9 mouse cellular contexts compared by ENCODE assay signal in the genomic region with DNA sequence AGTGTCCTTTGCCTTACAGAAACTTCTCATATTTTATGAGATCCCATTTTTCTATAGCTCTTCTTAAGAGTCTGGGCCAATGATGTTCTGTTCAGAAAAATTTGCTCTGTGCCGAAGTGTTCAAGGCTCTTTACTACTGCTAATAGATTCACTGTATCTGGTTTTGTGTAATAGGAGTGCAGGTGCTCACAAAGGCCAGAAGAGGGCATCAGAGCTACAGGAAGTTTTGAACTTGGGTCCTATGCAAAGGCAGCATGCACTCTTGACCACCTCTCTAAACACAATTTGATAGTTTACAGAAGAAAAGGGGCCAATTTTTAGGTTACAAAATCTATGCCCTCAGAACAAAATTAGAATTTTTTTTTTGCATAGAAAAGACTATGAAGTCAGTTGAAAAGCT.
A peak's percentile ranks its signal among the peaks of the same experiment; 100 is the strongest.
DNase-seq lines count a peak whose midpoint lies in the region; ATAC-seq and TF ChIP-seq lines count a peak whose summit lies in the region.
"Had no signal": no experiment of that assay in that cellular context is flagged by ENCODE, and none has a peak within 500 bp of the region (broad histone marks: within the 10 kb centered on the region; RNA-seq: fewer than 3 reads in every experiment).

No protein-coding gene starts in this region.

- peak; percentile 25 for DNase-seq in kidney, adult 2 months
- DNase-seq in CH12.LX (ENCODE audit: extremely low read depth) (peak; percentile 48), R1 (ENCODE audit: low read depth, low spot score) (peak; percentile 64)
- peak; percentile 30 for DNase-seq in limb, embryonic 10.5 days (ENCODE audit: low spot score)
- no peak for DNase-seq in heart, postnatal 14 days
- DNase-seq in left cerebral cortex, adult 9 months (ENCODE audit: low spot score in 2 of 2): no peak

- no peaks in the 10 kb centered on the region for H3K36me3 ChIP-seq in kidney, adult 2 months (ENCODE audit: control insufficient read depth, insufficient read depth, low read length)
- no peaks in the 10 kb centered on the region for H3K36me3 ChIP-seq in kidney, embryonic 15.5 days
- peaks cover 0 to 2% of the 10 kb centered on the region in 2 experiments for H3K36me3 ChIP-seq in CH12.LX (replicated peaks in 1 of 2; ENCODE audit: control insufficient read depth in 1 of 2, insufficient read depth in 1 of 2, low read length in 1 of 2)
- no peaks in the 10 kb centered on the region for H3K36me3 ChIP-seq in limb, embryonic 10.5 days
- H3K36me3 ChIP-seq: embryonic facial prominence, embryonic 13.5 days; limb, embryonic 13.5 days had no signal

- intact Hi-C loops in heart, postnatal 14 days (cut with DNase I): no loop called here

- in situ Hi-C loops in CH12.LX (cut with MboI; ENCODE audit: low pct_ligation_motif_present, low pct_unique_long_range_greater_than_20kb, low sequenced_read_pairs): loop anchor here (25.0 kb wide), 1 partner anchor 301 kb away; no protein-coding TSS in a partner anchor

- TF ChIP-seq EP300 in CH12.LX (IDR thresholded peaks at IDR 0.05; ENCODE audit: low read length): no peak

- dilution Hi-C loops in CH12.LX (cut with MboI; ENCODE audit: extremely low pct_ligation_motif_present, extremely low pct_unique_long_range_greater_than_20kb, low sequenced_read_pairs): no loop called here

- 65% methylated on average over 1 of the region's 1 CpGs for WGBS in kidney, adult 2 months
- WGBS in kidney, embryonic 15.5 days: 70% methylated on average over 1 of the region's 1 CpGs
- WGBS in limb, embryonic 10.5 days: 71% methylated on average over 1 of the region's 1 CpGs

- no peak overlapping the region for H3K27ac ChIP-seq in kidney, adult 2 months (ENCODE audit: insufficient read depth, low read depth, low read length)
- no peak overlapping the region for H3K27ac ChIP-seq in kidney, embryonic 15.5 days
- no peak overlapping the region for H3K27ac ChIP-seq in CH12.LX (ENCODE audit: insufficient read depth, low read depth)
- no peak overlapping the region for H3K27ac ChIP-seq in limb, embryonic 10.5 days
- H3K27ac ChIP-seq: embryonic facial prominence, embryonic 13.5 days; limb, embryonic 13.5 days had no signal

- no peaks in the 10 kb centered on the region for H3K4me1 ChIP-seq in kidney, adult 2 months (ENCODE audit: control insufficient read depth, insufficient read depth, low read length)
- no peaks in the 10 kb centered on the region for H3K4me1 ChIP-seq in kidney, embryonic 15.5 days
- H3K4me1 ChIP-seq in CH12.LX (ENCODE audit: control insufficient read depth in 1 of 2, insufficient read depth in 2 of 2): no peaks in the 10 kb centered on the region
- H3K4me1 ChIP-seq in limb, embryonic 10.5 days: no peaks in the 10 kb centered on the region
- H3K4me1 ChIP-seq: embryonic facial prominence, embryonic 13.5 days; limb, embryonic 13.5 days had no signal

- no peak overlapping the region for H3K4me2 ChIP-seq in kidney, embryonic 15.5 days
- no peak overlapping the region for H3K4me2 ChIP-seq in CH12.LX (ENCODE audit: insufficient read depth, low read depth, poor library complexity, severe bottlenecking)
- H3K4me2 ChIP-seq: embryonic facial prominence, embryonic 13.5 days; limb, embryonic 13.5 days had no signal

- peak; percentile 65 for TF ChIP-seq RAD21 in CH12.LX (IDR thresholded peaks at IDR 0.05; ENCODE audit: low read depth, low read length)

- H3K79me2 ChIP-seq in CH12.LX (replicated peaks; ENCODE audit: control insufficient read depth, extremely low read depth, insufficient read depth, poor library complexity, severe bottlenecking): no peaks in the 10 kb centered on the region

- H3K27me3 ChIP-seq in kidney, adult 2 months (replicated peaks; ENCODE audit: control insufficient read depth, insufficient read depth, low read length): no peaks in the 10 kb centered on the region
- no peaks in the 10 kb centered on the region for H3K27me3 ChIP-seq in kidney, embryonic 15.5 days
- no peaks in the 10 kb centered on the region for H3K27me3 ChIP-seq in CH12.LX (replicated peaks)
- H3K27me3 ChIP-seq in limb, embryonic 10.5 days (ENCODE audit: low read depth, poor library complexity, severe bottlenecking): no peaks in the 10 kb centered on the region
- H3K27me3 ChIP-seq: embryonic facial prominence, embryonic 13.5 days; limb, embryonic 13.5 days had no signal

- TF ChIP-seq POLR2A in kidney, adult 2 months (IDR thresholded peaks at IDR 0.05; ENCODE audit: low read depth, low read length): no peak
- no peak for TF ChIP-seq POLR2A in CH12.LX (IDR thresholded peaks at IDR 0.05; ENCODE audit: low read depth, low read length)

- H3K9me3 ChIP-seq in kidney, embryonic 15.5 days (replicated peaks): no peaks in the 10 kb centered on the region
- H3K9me3 ChIP-seq in CH12.LX (replicated peaks; ENCODE audit: low read length): no peaks in the 10 kb centered on the region
- no peaks in the 10 kb centered on the region for H3K9me3 ChIP-seq in limb, embryonic 10.5 days (replicated peaks)
- H3K9me3 ChIP-seq: embryonic facial prominence, embryonic 13.5 days; limb, embryonic 13.5 days had no signal

- peak; percentile 59 for TF ChIP-seq CTCF in kidney, adult 2 months (conservative IDR thresholded peaks at IDR 0.05; ENCODE audit: insufficient read depth, insufficient read length, low read depth, low read length)
- peak; percentile 44 to 71; a peak in 3 of 4 replicates for TF ChIP-seq CTCF in CH12.LX (conservative IDR thresholded peaks at IDR 0.05 in 1 of 2, IDR thresholded peaks at IDR 0.05 in 1 of 2; ENCODE audit: low read depth in 2 of 2, low read length in 2 of 2)

- no peak overlapping the region for H3K9ac ChIP-seq in kidney, embryonic 15.5 days
- no peak overlapping the region for H3K9ac ChIP-seq in CH12.LX (ENCODE audit: insufficient read depth, low read depth)
- H3K9ac ChIP-seq: embryonic facial prominence, embryonic 13.5 days; limb, embryonic 13.5 days had no signal

- no peak overlapping the region for H3K4me3 ChIP-seq in kidney, adult 2 months (ENCODE audit: insufficient read depth, low read depth, low read length)
- H3K4me3 ChIP-seq in kidney, embryonic 15.5 days (replicated peaks): no peak overlapping the region
- H3K4me3 ChIP-seq in CH12.LX (replicated peaks in 1 of 3; ENCODE audit: low read depth in 2 of 3, low read length in 2 of 3, poor library complexity in 1 of 3): no peak overlapping the region
- no peak overlapping the region for H3K4me3 ChIP-seq in limb, embryonic 10.5 days
- H3K4me3 ChIP-seq: embryonic facial prominence, embryonic 13.5 days; limb, embryonic 13.5 days had no signal

- ATAC-seq in kidney, embryonic 15.5 days (replicated peaks; ENCODE audit: low FRiP score): no peak

TF ChIP-seq in CH12.LX, 34 proteins besides CTCF, POLR2A, EP300 and RAD21:
- peak; percentile 66 for TF ChIP-seq SMC3 (IDR thresholded peaks at IDR 0.05; ENCODE audit: low read depth, low read length)
- TF ChIP-seq JUN (IDR thresholded peaks at IDR 0.05; ENCODE audit: insufficient read depth, low read depth, low read length): no peak

Comparison
In these comparisons a context has a peak if more than half of its experiments do, and no peak if none do; other contexts are left out.
1. DNase-seq: peak in kidney, adult 2 months (single experiment), CH12.LX (single experiment), R1 (single experiment) and limb, embryonic 10.5 days (single experiment); none in heart, postnatal 14 days (0 of 2) and left cerebral cortex, adult 9 months (0 of 2).